Comparison of ENCODE assay signal across 8 mouse cellular contexts in the genomic region with DNA sequence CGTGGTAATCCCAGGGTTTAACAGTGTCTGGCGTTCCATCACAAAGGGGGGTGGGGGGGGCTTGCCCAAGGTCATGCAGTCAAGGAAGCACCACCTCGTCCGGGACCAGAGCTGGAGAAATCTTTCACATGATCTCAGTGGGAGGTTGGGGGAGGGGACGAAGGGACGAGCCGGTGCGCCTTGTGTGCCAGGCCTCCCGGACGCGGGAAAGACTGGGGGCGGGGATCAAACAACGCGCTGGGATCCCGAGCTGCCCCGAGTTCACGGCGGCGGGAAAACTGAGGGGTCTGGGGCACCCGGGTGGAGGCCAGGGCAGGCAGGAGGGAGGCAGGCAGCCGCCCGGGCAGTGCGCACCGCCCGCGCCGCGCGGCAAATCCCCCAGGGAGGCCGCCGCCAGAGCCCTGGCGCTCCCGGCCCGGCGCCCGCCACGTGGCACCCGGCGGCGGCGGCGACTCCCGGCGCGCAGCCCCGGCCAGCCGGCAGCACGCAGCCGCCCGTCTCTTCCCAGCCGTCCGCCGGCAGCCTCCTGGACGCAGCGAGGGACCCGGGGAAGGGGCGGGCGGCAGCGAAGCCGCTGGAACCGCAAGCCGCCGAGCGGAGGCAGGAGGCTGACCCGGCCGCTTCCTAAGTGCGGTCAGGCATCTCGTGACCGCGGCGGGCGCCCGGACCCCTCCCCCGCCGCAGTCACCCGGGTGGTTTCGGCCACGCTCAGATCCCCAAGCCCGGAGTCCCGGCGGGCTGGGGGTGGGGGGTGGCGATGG. TPM values are rescaled to one million over a fixed set of nuclear protein-coding genes. Genes with fewer than 3 reads are reported as not detected.
DNase-seq lines count a peak whose midpoint lies in the region; ATAC-seq and TF ChIP-seq lines count a peak whose summit lies in the region.

No protein-coding gene starts in this region.

- peak overlapping the region; percentile 73 for H3K9ac ChIP-seq in liver, embryonic 13.5 days
- H3K9ac ChIP-seq in neural tube, embryonic 14.5 days (replicated peaks; ENCODE audit: low read depth, low read length): peak overlapping the region; percentile 80

- peaks cover 27% of the 10 kb centered on the region; the same call in 1 of the 2 replicates for H3K27me3 ChIP-seq in thymus, adult 2 months (ENCODE audit: control insufficient read depth, insufficient read depth, low read length)
- no peaks in the 10 kb centered on the region for H3K27me3 ChIP-seq in kidney, adult 2 months (replicated peaks; ENCODE audit: control insufficient read depth, insufficient read depth, low read length)
- H3K27me3 ChIP-seq in liver, embryonic 13.5 days: peaks cover 96% of the 10 kb centered on the region
- H3K27me3 ChIP-seq in neural tube, embryonic 14.5 days (ENCODE audit: control insufficient read depth, insufficient read depth, low read length): peaks cover 13% of the 10 kb centered on the region

- H3K36me3 ChIP-seq in thymus, adult 2 months (ENCODE audit: control insufficient read depth, insufficient read depth, low read length): no peaks in the 10 kb centered on the region
- H3K36me3 ChIP-seq in kidney, adult 2 months (ENCODE audit: control insufficient read depth, insufficient read depth, low read length): peaks cover 4% of the 10 kb centered on the region
- H3K36me3 ChIP-seq in liver, embryonic 13.5 days: 0 out of 2 replicates have a peak, but pooled peaks cover 3% of the 10 kb centered on the region
- no peaks in the 10 kb centered on the region for H3K36me3 ChIP-seq in neural tube, embryonic 14.5 days (ENCODE audit: control insufficient read depth, insufficient read depth, low read length)

- under 1% methylated on average over 82 of the region's 82 CpGs for WGBS in thymus, adult 2 months
- WGBS in kidney, adult 2 months: under 1% methylated on average over 79 of the region's 82 CpGs
- under 1% methylated on average over 64 of the region's 82 CpGs for WGBS in liver, embryonic 13.5 days (ENCODE audit: insufficient replicate concordance)
- under 1% methylated on average over 70 of the region's 82 CpGs for WGBS in neural tube, embryonic 14.5 days

- peaks cover 34% of the 10 kb centered on the region for H3K4me1 ChIP-seq in thymus, adult 2 months (replicated peaks; ENCODE audit: control insufficient read depth, insufficient read depth, low read length)
- peaks cover 19% of the 10 kb centered on the region; the same call in 1 of the 2 replicates for H3K4me1 ChIP-seq in kidney, adult 2 months (ENCODE audit: control insufficient read depth, insufficient read depth, low read length)
- peaks cover 64% of the 10 kb centered on the region for H3K4me1 ChIP-seq in liver, embryonic 13.5 days (replicated peaks)
- H3K4me1 ChIP-seq in neural tube, embryonic 14.5 days (ENCODE audit: control insufficient read depth, insufficient read depth, low read length): peaks cover 18% of the 10 kb centered on the region; the same call in 1 of the 2 replicates

- DNase-seq in thymus, adult 2 months: peak; percentile 13
- no peak for DNase-seq in thymus, adult 18-20 months
- DNase-seq in embryo, embryonic 10.5 days (ENCODE audit: low spot score): peak; percentile 89
- DNase-seq in kidney, adult 2 months: peak; percentile 93
- no peak for DNase-seq in liver, embryonic 13.5 days
- peak; percentile 54 for DNase-seq in urinary bladder, postnatal 10 days (ENCODE audit: low spot score)

- ATAC-seq in granulocyte monocyte progenitor cell, adult 5-6 weeks (replicated peaks; ENCODE audit: poor library complexity, severe bottlenecking): peak; percentile 25
- ATAC-seq in liver, embryonic 13.5 days (ENCODE audit: low read depth): peak; percentile 27
- peak; percentile 26 for ATAC-seq in neural tube, embryonic 14.5 days (ENCODE audit: low read depth)

- no peak for TF ChIP-seq POLR2A in thymus, adult 2 months (IDR thresholded peaks at IDR 0.05; ENCODE audit: control insufficient read depth, extremely low read depth, insufficient read depth, low read length, poor library complexity)
- TF ChIP-seq POLR2A in kidney, adult 2 months (IDR thresholded peaks at IDR 0.05; ENCODE audit: low read depth, low read length): no peak

- no peak overlapping the region for H3K27ac ChIP-seq in thymus, adult 2 months (ENCODE audit: control insufficient read depth, insufficient read depth, low read length)
- H3K27ac ChIP-seq in kidney, adult 2 months (ENCODE audit: insufficient read depth, low read depth, low read length): peak overlapping the region; percentile 90
- peak overlapping the region; percentile 85 for H3K27ac ChIP-seq in liver, embryonic 13.5 days
- peak overlapping the region; percentile 89 for H3K27ac ChIP-seq in neural tube, embryonic 14.5 days (ENCODE audit: low read depth, low read length)

- TF ChIP-seq CTCF in thymus, adult 2 months (IDR thresholded peaks at IDR 0.05; ENCODE audit: borderline replicate concordance, control insufficient read depth, extremely low read depth, insufficient read depth, low read length, poor library complexity): no peak
- no peak for TF ChIP-seq CTCF in kidney, adult 2 months (conservative IDR thresholded peaks at IDR 0.05; ENCODE audit: insufficient read depth, insufficient read length, low read depth, low read length)

- H3K4me2 ChIP-seq in liver, embryonic 13.5 days: peak overlapping the region; percentile 78
- peak overlapping the region; percentile 97 for H3K4me2 ChIP-seq in neural tube, embryonic 14.5 days (ENCODE audit: low read depth, low read length)

- H3K4me3 ChIP-seq in thymus, adult 2 months (ENCODE audit: control insufficient read depth, insufficient read depth, low read length): peak overlapping the region; percentile 32
- H3K4me3 ChIP-seq in kidney, adult 2 months (ENCODE audit: insufficient read depth, low read depth, low read length): peak overlapping the region; percentile 60
- H3K4me3 ChIP-seq in liver, embryonic 13.5 days (replicated peaks): peak overlapping the region; percentile 56
- H3K4me3 ChIP-seq in neural tube, embryonic 14.5 days (ENCODE audit: low read depth, low read length): peak overlapping the region; percentile 66

- no peaks in the 10 kb centered on the region for H3K9me3 ChIP-seq in liver, embryonic 13.5 days (replicated peaks)
- H3K9me3 ChIP-seq in neural tube, embryonic 14.5 days (ENCODE audit: control insufficient read depth, low read length): no peaks in the 10 kb centered on the region

RNA-seq across cellular contexts. Expression of a gene that starts 0.9 kb away (rescaled TPM):
- 33.4 and 40.6 TPM in 2 replicates for polyA plus RNA-seq in thymus, adult 2 months (2012; rRNA removed)
- total RNA-seq in granulocyte monocyte progenitor cell, adult 5-6 weeks (2014; fragmentation: Nextera tagmentation): not detected in 2 replicates
- total RNA-seq in granulocyte monocyte progenitor cell, adult 5-6 weeks (2017): not detected in 2 replicates
- 54.4 and 78.8 TPM in 2 replicates for polyA plus RNA-seq in kidney, adult 2 months (2012; rRNA removed)
- polyA plus RNA-seq in liver, embryonic 13.5 days (2015; fragmentation: Nextera tagmentation; extraction: Ambion mirVana): 5.9 and 6.9 TPM in 2 replicates
- polyA plus RNA-seq in neural tube, embryonic 14.5 days (2014; fragmentation: Nextera tagmentation; extraction: Ambion mirVana): 8.1 and 12.7 TPM in 2 replicates

Comparison
In these comparisons a context has a peak if more than half of its experiments do, and no peak if none do; other contexts are left out.
1. DNase-seq: peak in thymus, adult 2 months (single experiment), embryo, embryonic 10.5 days (single experiment), kidney, adult 2 months (single experiment) and urinary bladder, postnatal 10 days (single experiment); none in thymus, adult 18-20 months (0 of 2) and liver, embryonic 13.5 days (single experiment).
2. Peak in every context shown above with its lines, with median percentiles within 50 percentile points of each other: H3K4me3 ChIP-seq and ATAC-seq.